Mouse (Mus musculus) retina, adult 2 months (tissue): ENCODE measurements around the gene Sumo1.
"Not testable (repeated sequence)": the region's sequence is repeated elsewhere in the genome, so short reads cannot be mapped to it uniquely, and the experiment has no call there.

Source experiments
- DNase-seq: peaks from one replicate; pipeline ENCODE4 v3.0.0-alpha.2; 2012; ENCODE audit warnings: low read depth, low spot score

Gene Sumo1

GRCm38 (mm10) chr1:59636349-59636748 is 34.3 kb downstream of the Sumo1 start:
- no peak for DNase-seq

GRCm38 (mm10) chr1:59633056-59633455 is 37.6 kb downstream of the Sumo1 start:
- DNase-seq = no peak

GRCm38 (mm10) chr1:59631986-59632659 is 38.5 kb downstream of the Sumo1 start:
- DNase-seq = no peak

GRCm38 (mm10) chr1:59630356-59630755 is 40.3 kb downstream of the Sumo1 start:
- not testable (repeated sequence) for DNase-seq

- DNase-seq = no peak
Measured at GRCm38 (mm10) chr1:59629194-59629593, 41.4 kb downstream of the Sumo1 start.

GRCm38 (mm10) chr1:59625410-59625809 is 45.2 kb downstream of the Sumo1 start:
- no peak for DNase-seq

GRCm38 (mm10) chr1:59623325-59624017 is 47.2 kb downstream of the Sumo1 start:
- DNase-seq = peak; percentile 74

- no peak for DNase-seq
Measured at GRCm38 (mm10) chr1:59619201-59619600, 51.4 kb downstream of the Sumo1 start.

- no peak for DNase-seq
Measured at GRCm38 (mm10) chr1:59615021-59615420, 55.6 kb downstream of the Sumo1 start.

GRCm38 (mm10) chr1:59613795-59614194 is 56.8 kb downstream of the Sumo1 start:
- no peak for DNase-seq

GRCm38 (mm10) chr1:59610929-59611328 is 59.7 kb downstream of the Sumo1 start:
- no peak for DNase-seq

- DNase-seq = no peak
Measured at GRCm38 (mm10) chr1:59609896-59610295, 60.7 kb downstream of the Sumo1 start.

GRCm38 (mm10) chr1:59609458-59609857 is 61.2 kb downstream of the Sumo1 start:
- DNase-seq = no peak

- no peak for DNase-seq
Measured at GRCm38 (mm10) chr1:59608920-59609319, 61.7 kb downstream of the Sumo1 start.

- no peak for DNase-seq
Measured at GRCm38 (mm10) chr1:59608125-59608762, 62.4 kb downstream of the Sumo1 start.

- no peak for DNase-seq
Measured at GRCm38 (mm10) chr1:59607071-59607470, 63.6 kb downstream of the Sumo1 start.

- DNase-seq = no peak
Measured at GRCm38 (mm10) chr1:59606479-59606878, 64.2 kb downstream of the Sumo1 start.

- no peak for DNase-seq
Measured at GRCm38 (mm10) chr1:59603893-59604292, 66.7 kb downstream of the Sumo1 start.

GRCm38 (mm10) chr1:59603417-59603712 is 67.3 kb downstream of the Sumo1 start:
- DNase-seq = no peak

GRCm38 (mm10) chr1:59602531-59603416 is 67.9 kb downstream of the Sumo1 start:
- no peak for DNase-seq

- no peak for DNase-seq
Measured at GRCm38 (mm10) chr1:59595609-59596008, 75.0 kb downstream of the Sumo1 start.
